Mouse (Mus musculus) T-helper 17 cell (primary cell): ENCODE data around the gene Trim28.

Source experiments
- in situ Hi-C, 2 experiments: fragments of 300-600 bp; cut with MboI, MseI; formaldehyde crosslinking; loops; 1 replicate in 1 of 2; 2 replicates in 1 of 2; pipeline ENCODE4 v1.15.1; 2025; ENCODE audit warnings: high pct_unique_total_duplicates in 2 of 2

Trim28 gene

GRCm38 (mm10) chr7:13056913-13057700 lies 58.2 kb downstream of the Trim28 start:
- in situ Hi-C loops: loop anchor here (5.0 to 25.0 kb wide), 3 partner anchors 220 to 582 kb away; partner anchors contain the start of genes Lig1 (in 2 of the 2), Zswim9 (in 2 of the 2) and Zfp606 (in 1 of the 2)

GRCm38 (mm10) chr7:13059536-13059935 lies 60.6 kb downstream of the Trim28 start:
- in situ Hi-C loops: loop anchor here (5.0 to 25.0 kb wide), 3 partner anchors 218 to 585 kb away; partner anchors contain the start of genes Lig1 (in 2 of the 2), Zswim9 (in 2 of the 2) and Zfp606 (in 1 of the 2)

DNA sequence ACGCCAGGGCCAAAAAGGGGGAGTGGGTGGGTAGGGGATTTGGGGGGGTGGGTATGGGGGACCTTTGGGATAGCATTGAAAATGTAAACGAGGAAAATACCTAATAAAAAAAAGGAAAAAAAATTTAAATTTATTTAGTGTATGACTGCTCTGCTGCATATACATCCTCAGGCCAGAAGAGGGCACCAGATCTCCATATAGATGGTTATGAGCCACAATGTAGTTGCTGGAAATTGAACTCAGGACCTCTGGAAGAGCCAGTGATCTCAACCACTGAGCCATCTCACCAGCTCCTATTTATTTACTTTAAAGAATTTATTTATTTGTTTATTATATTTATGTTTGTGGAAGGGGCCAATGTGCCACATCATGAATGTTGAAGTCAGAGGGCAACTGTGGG lies 64.5 kb downstream of the Trim28 start:
- in situ Hi-C loops: loop anchor here in 1 of 2 experiments (25.0 kb wide), 1 partner anchor 224 kb away; the partner anchor contains the start of genes Lig1 and Zswim9

- in situ Hi-C loops: loop anchor here (5.0 to 25.0 kb wide), 3 partner anchors 215 to 1250 kb away; partner anchors contain the start of genes Lig1 (in 1 of the 2) and Zswim9 (in 1 of the 2)
Observed at GRCm38 (mm10) chr7:13072293-13072692, 73.4 kb downstream of the Trim28 start.
